Mouse (Mus musculus) kidney, adult 9 months (tissue): ENCODE measurements around the gene Gm17019.
"Not testable (repeated sequence)": the region's sequence is repeated elsewhere in the genome, so short reads cannot be mapped to it uniquely, and the experiment has no call there.

ENCODE experiments used
- DNase-seq: peaks from one replicate; pipeline ENCODE4 v3.0.0; 2022

Gene Gm17019

GRCm38 (mm10) chr5:15032898-15033297 is at the start of gene Gm17019:
Gene Gm17019 (minus strand): TSS chr5:15032998.
- DNase-seq = not testable (repeated sequence)

GRCm38 (mm10) chr5:15062385-15062715 is 29.6 kb upstream of the Gm17019 start:
- DNase-seq = not testable (repeated sequence)

GRCm38 (mm10) chr5:15061638-15062384 is 29.0 kb upstream of the Gm17019 start:
- DNase-seq = not testable (repeated sequence)

GRCm38 (mm10) chr5:15054151-15055025 is 21.6 kb upstream of the Gm17019 start:
- DNase-seq = peak; percentile 78

GRCm38 (mm10) chr5:15053606-15053962 is 20.8 kb upstream of the Gm17019 start:
- not testable (repeated sequence) for DNase-seq

- DNase-seq = not testable (repeated sequence)
These were observed 20.3 kb upstream of the Gm17019 start for GRCm38 (mm10) chr5:15052945-15053605.

- DNase-seq = not testable (repeated sequence)
These were observed 18.0 kb upstream of the Gm17019 start for GRCm38 (mm10) chr5:15050807-15051206.

- not testable (repeated sequence) for DNase-seq
These were observed 12.3 kb upstream of the Gm17019 start for GRCm38 (mm10) chr5:15044830-15045767.

- not testable (repeated sequence) for DNase-seq
These were observed 8.0 kb upstream of the Gm17019 start for GRCm38 (mm10) chr5:15040784-15041183.

- not testable (repeated sequence) for DNase-seq
These were observed 7.2 kb upstream of the Gm17019 start for GRCm38 (mm10) chr5:15039984-15040383.

GRCm38 (mm10) chr5:15024316-15024715 is 8.5 kb downstream of the Gm17019 start:
- DNase-seq = peak; percentile 40

- DNase-seq = not testable (repeated sequence)
These were observed 12.7 kb downstream of the Gm17019 start for GRCm38 (mm10) chr5:15020067-15020466.

- DNase-seq = not testable (repeated sequence)
These were observed 21.9 kb downstream of the Gm17019 start for GRCm38 (mm10) chr5:15010639-15011582.

- not testable (repeated sequence) for DNase-seq
These were observed 25.9 kb downstream of the Gm17019 start for GRCm38 (mm10) chr5:15006907-15007306.

GRCm38 (mm10) chr5:15006288-15006687 is 26.5 kb downstream of the Gm17019 start:
- not testable (repeated sequence) for DNase-seq

- DNase-seq = not testable (repeated sequence)
These were observed 27.2 kb downstream of the Gm17019 start for GRCm38 (mm10) chr5:15005584-15005983.

- DNase-seq = not testable (repeated sequence)
These were observed 27.9 kb downstream of the Gm17019 start for GRCm38 (mm10) chr5:15004569-15005562.

- not testable (repeated sequence) for DNase-seq
These were observed 34.7 kb downstream of the Gm17019 start for GRCm38 (mm10) chr5:14998077-14998476.

GRCm38 (mm10) chr5:14997556-14997955 is 35.2 kb downstream of the Gm17019 start:
- DNase-seq = peak; percentile 68
